Mouse (Mus musculus): ENCODE measurements around the gene Vps8. TPM values are rescaled to one million over a fixed set of nuclear protein-coding genes. Genes with fewer than 3 reads are reported as not detected.

The Vps8 gene
- polyA plus RNA-seq, 1 experiment = 8.2 TPM

DNA sequence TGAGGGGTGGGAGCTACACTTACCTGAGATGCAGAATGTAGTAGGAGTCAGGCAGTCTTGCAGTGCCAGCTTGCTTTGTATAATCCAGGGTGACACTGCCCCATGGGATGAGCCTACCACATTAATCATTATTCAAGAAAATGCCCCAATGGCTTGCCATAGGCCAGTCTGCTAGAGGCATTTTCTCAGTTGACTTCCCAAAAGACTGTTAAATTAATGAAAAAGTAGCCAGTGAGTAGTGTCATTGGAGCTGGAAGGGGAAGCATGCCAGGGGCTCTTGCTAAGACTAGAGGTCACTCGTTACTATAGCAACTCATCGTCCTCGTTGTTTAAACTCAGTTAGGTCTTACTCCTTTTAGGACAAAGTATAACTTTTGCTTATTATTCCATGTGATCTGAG, 130.6 kb downstream of the Vps8 start:
- no peak for DNase-seq (ENCODE audit: low read depth in 1 of 2, low spot score in 2 of 2)
- Histone ChIP-seq H3K4me1 (ENCODE audit: control insufficient read depth, insufficient read depth, insufficient read length) (no peaks in the 10 kb centered on the region), H3K27ac (ENCODE audit: insufficient read depth, low read length) (no peak overlapping the region), H3K36me3 (ENCODE audit: control insufficient read depth, insufficient read depth, low read length) (peaks cover 5% of the 10 kb centered on the region; the same call in 1 of the 2 replicates), H3K4me3 (ENCODE audit: extremely low read depth, insufficient read depth, insufficient read length) (no peak overlapping the region), H3K27me3 (ENCODE audit: control insufficient read depth, insufficient read depth, low read length) (no peaks in the 10 kb centered on the region)
- TF ChIP-seq CTCF (IDR thresholded peaks at IDR 0.05; ENCODE audit: extremely low read depth, insufficient read depth, insufficient read length, insufficient replicate concordance) (no peak), POLR2A (IDR thresholded peaks at IDR 0.05; ENCODE audit: low read depth, low read length) (no peak)
- 97% methylated on average over 3 of the region's 3 CpGs for WGBS

DNA sequence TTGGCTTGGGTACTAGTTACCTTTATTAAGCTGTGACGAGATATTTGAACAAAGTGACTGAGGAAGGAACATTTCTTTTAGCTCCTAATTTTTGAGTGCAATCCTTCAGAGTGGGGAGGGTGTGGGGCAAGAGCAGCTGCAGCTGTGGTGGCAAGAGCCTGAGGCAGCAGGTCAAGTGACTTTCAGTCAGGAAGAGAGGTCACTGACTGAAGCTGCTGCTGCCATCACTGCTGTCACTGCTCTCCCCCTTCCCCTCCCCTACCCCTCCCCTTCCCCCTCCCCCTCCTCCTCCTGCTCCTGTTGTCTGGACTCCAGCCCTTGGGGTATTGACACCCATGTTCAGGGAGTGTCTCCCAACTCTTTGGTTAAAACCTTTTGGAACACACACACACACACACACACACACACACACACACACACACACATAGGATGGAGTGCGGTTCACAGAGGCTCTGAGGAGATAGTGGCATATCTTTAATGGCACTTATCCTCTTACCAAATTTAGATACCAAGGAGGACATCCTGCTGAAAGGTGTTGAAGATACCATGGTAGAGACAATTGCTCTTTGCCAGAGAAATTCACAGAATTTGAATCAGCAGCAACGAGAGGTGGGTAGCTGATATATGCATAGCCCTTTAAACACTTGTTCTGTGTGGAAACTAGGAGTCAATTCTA, 139.8 kb downstream of the Vps8 start:
- H3K27me3 ChIP-seq (ENCODE audit: control insufficient read depth, insufficient read depth, low read length) = no peaks in the 10 kb centered on the region
- no peak overlapping the region for H3K4me3 ChIP-seq (ENCODE audit: extremely low read depth, insufficient read depth, insufficient read length)
- no peak for DNase-seq (ENCODE audit: low read depth in 1 of 2, low spot score in 2 of 2)
- no peak for TF ChIP-seq CTCF (IDR thresholded peaks at IDR 0.05; ENCODE audit: extremely low read depth, insufficient read depth, insufficient read length, insufficient replicate concordance)
- TF ChIP-seq POLR2A (IDR thresholded peaks at IDR 0.05; ENCODE audit: low read depth, low read length) = no peak
- WGBS = 85% methylated on average over 3 of the region's 3 CpGs
- H3K36me3 ChIP-seq (ENCODE audit: control insufficient read depth, insufficient read depth, low read length) = peaks cover 7% of the 10 kb centered on the region
- no peak overlapping the region for H3K27ac ChIP-seq (ENCODE audit: insufficient read depth, low read length)
- H3K4me1 ChIP-seq (ENCODE audit: control insufficient read depth, insufficient read depth, insufficient read length) = no peaks in the 10 kb centered on the region

- no peak for TF ChIP-seq POLR2A (IDR thresholded peaks at IDR 0.05; ENCODE audit: low read depth, low read length)
- no peak for TF ChIP-seq CTCF (IDR thresholded peaks at IDR 0.05; ENCODE audit: extremely low read depth, insufficient read depth, insufficient read length, insufficient replicate concordance)
- DNase-seq (ENCODE audit: low read depth in 1 of 2, low spot score in 2 of 2) = no peak
- H3K27me3 ChIP-seq (ENCODE audit: control insufficient read depth, insufficient read depth, low read length) = no peaks in the 10 kb centered on the region
- no peaks in the 10 kb centered on the region for H3K4me1 ChIP-seq (ENCODE audit: control insufficient read depth, insufficient read depth, insufficient read length)
- H3K27ac ChIP-seq (ENCODE audit: insufficient read depth, low read length) = no peak overlapping the region
- 77% methylated on average over 6 of the region's 6 CpGs for whole genome bisulfite sequencing
- H3K36me3 ChIP-seq (ENCODE audit: control insufficient read depth, insufficient read depth, low read length) = peaks cover 8% of the 10 kb centered on the region
- H3K4me3 ChIP-seq (ENCODE audit: extremely low read depth, insufficient read depth, insufficient read length) = no peak overlapping the region
Observed at GRCm38 (mm10) chr16:21563322-21563721, 140.4 kb downstream of the Vps8 start.

DNA sequence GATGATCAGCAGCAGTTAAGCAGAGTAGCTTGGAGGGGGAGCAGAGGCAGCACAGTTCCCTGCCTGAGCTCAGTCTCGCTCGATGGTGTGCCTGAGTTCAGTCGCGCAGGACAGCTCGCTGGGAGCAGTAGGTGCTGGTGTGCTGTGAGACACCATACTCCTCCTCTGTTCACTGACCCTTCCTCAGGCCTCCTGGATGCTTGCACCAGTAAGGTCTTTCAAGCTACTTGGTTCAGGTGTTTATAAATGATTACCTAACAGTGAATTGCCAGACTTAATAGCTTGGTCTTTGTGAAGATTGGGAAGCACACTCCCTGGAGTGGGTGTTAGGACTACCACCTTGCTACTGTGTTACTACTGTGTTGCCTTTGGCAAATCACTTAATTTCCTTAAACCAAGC, 144.2 kb downstream of the Vps8 start:
- Histone ChIP-seq H3K4me3 (ENCODE audit: extremely low read depth, insufficient read depth, insufficient read length) (no peak overlapping the region), H3K27me3 (ENCODE audit: control insufficient read depth, insufficient read depth, low read length) (no peaks in the 10 kb centered on the region), H3K27ac (ENCODE audit: insufficient read depth, low read length) (no peak overlapping the region), H3K4me1 (ENCODE audit: control insufficient read depth, insufficient read depth, insufficient read length) (no peaks in the 10 kb centered on the region), H3K36me3 (ENCODE audit: control insufficient read depth, insufficient read depth, low read length) (peaks cover 7% of the 10 kb centered on the region)
- TF ChIP-seq POLR2A (IDR thresholded peaks at IDR 0.05; ENCODE audit: low read depth, low read length) (no peak), CTCF (IDR thresholded peaks at IDR 0.05; ENCODE audit: extremely low read depth, insufficient read depth, insufficient read length, insufficient replicate concordance) (no peak)
- no peak for DNase-seq (ENCODE audit: low read depth in 1 of 2, low spot score in 2 of 2)
- WGBS = 98% methylated on average over 5 of the region's 5 CpGs

GRCm38 (mm10) chr16:21569952-21570351, 147.0 kb downstream of the Vps8 start:
- TF ChIP-seq POLR2A (IDR thresholded peaks at IDR 0.05; ENCODE audit: low read depth, low read length) = no peak
- TF ChIP-seq CTCF (IDR thresholded peaks at IDR 0.05; ENCODE audit: extremely low read depth, insufficient read depth, insufficient read length, insufficient replicate concordance) = no peak
- Histone ChIP-seq H3K27ac (ENCODE audit: insufficient read depth, low read length) (no peak overlapping the region), H3K4me1 (ENCODE audit: control insufficient read depth, insufficient read depth, insufficient read length) (no peaks in the 10 kb centered on the region), H3K36me3 (ENCODE audit: control insufficient read depth, insufficient read depth, low read length) (peaks cover 3% of the 10 kb centered on the region; the same call in 1 of the 2 replicates), H3K4me3 (ENCODE audit: extremely low read depth, insufficient read depth, insufficient read length) (no peak overlapping the region), H3K27me3 (ENCODE audit: control insufficient read depth, insufficient read depth, low read length) (no peaks in the 10 kb centered on the region)
- DNase-seq (ENCODE audit: low read depth in 1 of 2, low spot score in 2 of 2) = no peak
- WGBS = 86% methylated on average over 7 of the region's 7 CpGs

GRCm38 (mm10) chr16:21570786-21571185, 147.9 kb downstream of the Vps8 start:
- Histone ChIP-seq H3K27me3 (ENCODE audit: control insufficient read depth, insufficient read depth, low read length) (no peaks in the 10 kb centered on the region), H3K27ac (ENCODE audit: insufficient read depth, low read length) (no peak overlapping the region), H3K4me1 (ENCODE audit: control insufficient read depth, insufficient read depth, insufficient read length) (no peaks in the 10 kb centered on the region), H3K36me3 (ENCODE audit: control insufficient read depth, insufficient read depth, low read length) (peaks cover 3% of the 10 kb centered on the region; the same call in 1 of the 2 replicates), H3K4me3 (ENCODE audit: extremely low read depth, insufficient read depth, insufficient read length) (no peak overlapping the region)
- WGBS = 92% methylated on average over 5 of the region's 5 CpGs
- TF ChIP-seq CTCF (IDR thresholded peaks at IDR 0.05; ENCODE audit: extremely low read depth, insufficient read depth, insufficient read length, insufficient replicate concordance) (no peak), POLR2A (IDR thresholded peaks at IDR 0.05; ENCODE audit: low read depth, low read length) (no peak)
- DNase-seq (ENCODE audit: low read depth in 1 of 2, low spot score in 2 of 2) = no peak

DNA sequence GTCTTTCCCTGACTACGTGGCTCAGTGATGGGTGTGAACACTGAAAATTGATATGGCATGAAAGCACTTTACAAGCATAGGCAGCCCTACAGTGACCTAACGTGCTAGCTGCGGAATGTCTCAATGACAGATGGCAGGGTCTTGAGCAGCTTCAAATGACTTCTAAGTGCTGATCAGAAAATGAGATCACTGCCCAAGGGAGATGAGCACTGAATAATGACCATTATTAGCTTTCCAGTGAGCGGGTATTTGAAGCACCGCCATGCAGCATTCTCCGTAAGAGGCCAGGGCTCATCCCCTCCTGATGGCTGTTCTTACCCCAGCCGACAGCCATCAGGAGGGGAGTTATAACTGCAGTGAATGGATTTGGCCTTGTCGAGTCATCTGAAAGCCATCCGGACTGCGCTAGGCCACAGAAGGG, 153.1 kb downstream of the Vps8 start:
- WGBS = 97% methylated on average over 10 of the region's 10 CpGs
- no peaks in the 10 kb centered on the region for H3K4me1 ChIP-seq (ENCODE audit: control insufficient read depth, insufficient read depth, insufficient read length)
- TF ChIP-seq POLR2A (IDR thresholded peaks at IDR 0.05; ENCODE audit: low read depth, low read length) (no peak), CTCF (IDR thresholded peaks at IDR 0.05; ENCODE audit: extremely low read depth, insufficient read depth, insufficient read length, insufficient replicate concordance) (no peak)
- H3K4me3 ChIP-seq (ENCODE audit: extremely low read depth, insufficient read depth, insufficient read length) = no peak overlapping the region
- no peaks in the 10 kb centered on the region for H3K27me3 ChIP-seq (ENCODE audit: control insufficient read depth, insufficient read depth, low read length)
- no peak for DNase-seq (ENCODE audit: low read depth in 1 of 2, low spot score in 2 of 2)
- H3K36me3 ChIP-seq (ENCODE audit: control insufficient read depth, insufficient read depth, low read length) = no peaks in the 10 kb centered on the region
- H3K27ac ChIP-seq (ENCODE audit: insufficient read depth, low read length) = no peak overlapping the region

Data from spleen, adult 2 months (tissue).